Mouse (Mus musculus): ENCODE results near the gene Olfr1413.

GRCm38 (mm10) chr1:92594111-92594510 is 23.0 kb downstream of the Olfr1413 start, which contains the start of gene Olfr1411:
- no peak for TF ChIP-seq CTCF (IDR thresholded peaks at IDR 0.05; ENCODE audit: borderline replicate concordance, extremely low read depth, insufficient read depth, insufficient read length)
- no peak for TF ChIP-seq POLR2A (IDR thresholded peaks at IDR 0.05; ENCODE audit: borderline replicate concordance, extremely low read depth, insufficient read depth, insufficient read length, poor library complexity, severe bottlenecking)

Measured in brain, embryonic 14.5 days (tissue).